Mouse (Mus musculus): ENCODE measurements at regions not wholly inside any gene's neighbourhood (a gene's known extent, or its start where the extent isn't known, plus 50 kb on each side); places are given as distances from the start of the nearest gene placed in this dataset.

DNA sequence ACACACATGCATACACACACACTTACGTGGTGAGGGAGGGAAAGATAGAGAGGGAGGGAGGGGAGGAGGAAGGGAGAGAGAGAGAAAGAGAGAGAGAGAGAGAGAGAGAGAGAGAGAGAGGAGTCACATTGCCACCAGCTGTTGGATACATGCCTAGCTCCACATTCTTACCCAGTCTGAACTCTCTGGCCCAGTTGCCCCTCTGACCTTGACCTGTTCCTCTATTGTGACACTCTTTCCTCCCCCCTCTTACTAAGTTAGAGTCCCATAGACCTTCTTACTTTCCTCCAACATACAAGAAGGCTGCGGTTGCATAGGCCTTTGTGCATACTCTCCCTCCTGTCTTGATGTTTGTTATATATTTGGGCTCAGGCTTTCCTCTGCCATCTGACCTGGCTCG lies 211.7 kb upstream of the Kazn start:
- no peak for TF ChIP-seq CTCF (IDR thresholded peaks at IDR 0.05; ENCODE audit: low read depth)
- no peak for TF ChIP-seq EP300 (IDR thresholded peaks at IDR 0.05; ENCODE audit: low read depth)

Measured in liver, embryonic 14.5 days (tissue).